Mouse (Mus musculus) lung, postnatal 14 days (tissue): ENCODE results near the gene Tmx1.

Source experiments
- DNase-seq: peaks from one replicate; pipeline ENCODE4 v3.0.0; 2021

The Tmx1 gene

DNA sequence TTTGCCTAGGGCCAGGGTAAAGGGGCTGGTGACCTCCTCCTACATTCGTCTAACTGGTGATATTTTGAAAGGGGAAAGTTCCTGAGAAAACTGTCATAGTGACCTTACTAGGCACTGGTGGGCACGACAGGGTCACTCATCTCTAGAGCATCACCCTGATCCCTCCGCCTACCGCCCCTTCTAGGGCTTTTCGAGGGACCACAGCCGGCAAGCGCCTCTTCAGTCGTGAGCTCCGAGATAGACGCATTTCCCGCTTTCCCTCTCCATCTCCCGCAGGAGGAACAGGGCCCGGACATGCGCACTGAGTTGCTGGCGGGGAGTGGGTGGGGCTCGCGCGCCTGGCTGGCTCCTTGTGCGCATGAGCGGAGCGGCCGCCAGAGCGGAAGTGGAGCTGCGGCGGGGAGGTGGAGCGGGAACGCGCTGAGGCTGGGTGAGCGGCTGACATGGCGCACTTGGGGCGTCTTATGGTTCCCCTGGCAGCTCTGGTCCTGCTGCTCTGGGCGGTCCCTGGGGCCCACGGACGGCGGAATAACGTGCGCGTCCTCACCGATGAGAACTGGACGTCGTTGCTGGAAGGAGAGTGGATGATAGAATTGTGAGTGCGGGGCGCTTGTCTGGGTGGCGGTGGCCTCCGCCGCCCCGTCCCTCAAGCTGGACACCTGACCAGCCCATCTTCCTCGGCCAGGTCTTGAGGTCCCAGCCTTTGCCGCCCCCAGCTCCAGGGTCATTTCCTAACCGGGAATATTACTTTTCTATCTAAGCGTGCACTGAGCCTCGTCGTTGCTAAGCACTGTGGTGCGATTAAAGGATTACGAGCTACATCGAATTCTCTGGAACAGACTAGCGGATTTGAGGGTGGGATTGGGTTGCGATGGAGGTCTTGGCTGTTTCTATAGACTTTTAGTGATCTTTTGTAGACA lies at the start of gene Tmx1:
TSS of gene Tmx1 (plus strand) at position 370 of the 920 bp plus-strand sequence.
- DNase-seq, result peak; percentile 98

- DNase-seq, result no peak
These were observed 48.6 kb upstream of the Tmx1 start for GRCm38 (mm10) chr12:70404327-70404726.

DNA sequence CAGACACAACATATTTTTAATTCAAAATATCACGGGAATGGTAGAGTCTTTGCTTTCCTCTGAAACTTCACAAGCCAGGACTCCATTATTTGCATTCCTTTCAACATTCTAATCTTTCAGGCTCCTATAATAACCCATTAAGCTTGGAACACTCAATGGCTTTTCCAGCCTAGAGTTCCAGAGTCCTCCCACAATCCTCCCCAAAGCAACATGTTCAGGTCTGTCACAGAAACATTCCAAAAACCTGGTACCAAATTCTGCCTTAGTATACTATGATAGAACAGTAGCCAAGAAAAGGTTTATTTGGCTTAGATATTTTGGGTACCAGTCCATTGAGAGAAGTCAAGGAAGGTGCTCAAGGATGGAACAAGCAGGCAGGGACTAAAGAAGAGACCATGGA lies 44.5 kb upstream of the Tmx1 start:
- no peak for DNase-seq

DNA sequence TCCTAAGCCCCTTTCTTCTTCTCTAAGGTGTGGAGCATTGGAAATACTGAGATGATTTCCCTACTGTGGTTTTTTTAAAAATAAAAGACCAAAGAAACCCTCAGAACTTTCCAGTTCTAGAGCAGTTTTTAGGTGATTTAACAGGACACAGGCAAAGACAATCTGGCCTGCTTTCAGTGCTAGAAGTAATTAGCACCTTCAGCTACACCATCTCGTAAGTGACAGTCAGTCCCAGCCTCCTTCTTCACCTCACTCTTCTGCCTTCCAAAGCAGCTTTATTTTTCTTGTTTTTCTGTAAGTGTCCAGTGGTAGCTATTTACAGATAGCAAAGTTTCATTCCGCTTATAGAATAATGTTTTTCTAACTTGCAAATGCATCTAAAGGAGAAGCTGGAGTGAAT lies 43.3 kb upstream of the Tmx1 start:
- DNase-seq, result no peak

DNA sequence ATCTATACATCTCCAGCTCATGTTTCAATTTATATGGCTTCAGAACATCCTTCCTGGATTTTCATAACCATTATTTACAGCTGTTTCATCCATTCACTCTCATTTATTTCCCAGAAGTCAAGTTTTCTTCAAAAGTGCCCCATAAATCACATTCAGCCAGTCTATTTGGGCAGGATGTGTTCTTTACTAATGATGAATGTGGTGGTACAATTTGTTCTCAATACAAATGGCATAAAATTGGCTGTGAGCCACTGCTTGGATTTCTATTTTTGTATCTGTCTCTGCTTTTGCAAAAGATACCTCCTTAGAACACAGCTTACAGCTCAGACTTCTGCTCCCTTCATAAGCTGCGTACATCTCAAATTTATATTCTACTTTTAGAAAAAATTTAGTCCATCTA lies 32.7 kb upstream of the Tmx1 start:
- peak; percentile 20 for DNase-seq

GRCm38 (mm10) chr12:70421028-70421427 lies 31.9 kb upstream of the Tmx1 start:
- DNase-seq, result no peak

DNA sequence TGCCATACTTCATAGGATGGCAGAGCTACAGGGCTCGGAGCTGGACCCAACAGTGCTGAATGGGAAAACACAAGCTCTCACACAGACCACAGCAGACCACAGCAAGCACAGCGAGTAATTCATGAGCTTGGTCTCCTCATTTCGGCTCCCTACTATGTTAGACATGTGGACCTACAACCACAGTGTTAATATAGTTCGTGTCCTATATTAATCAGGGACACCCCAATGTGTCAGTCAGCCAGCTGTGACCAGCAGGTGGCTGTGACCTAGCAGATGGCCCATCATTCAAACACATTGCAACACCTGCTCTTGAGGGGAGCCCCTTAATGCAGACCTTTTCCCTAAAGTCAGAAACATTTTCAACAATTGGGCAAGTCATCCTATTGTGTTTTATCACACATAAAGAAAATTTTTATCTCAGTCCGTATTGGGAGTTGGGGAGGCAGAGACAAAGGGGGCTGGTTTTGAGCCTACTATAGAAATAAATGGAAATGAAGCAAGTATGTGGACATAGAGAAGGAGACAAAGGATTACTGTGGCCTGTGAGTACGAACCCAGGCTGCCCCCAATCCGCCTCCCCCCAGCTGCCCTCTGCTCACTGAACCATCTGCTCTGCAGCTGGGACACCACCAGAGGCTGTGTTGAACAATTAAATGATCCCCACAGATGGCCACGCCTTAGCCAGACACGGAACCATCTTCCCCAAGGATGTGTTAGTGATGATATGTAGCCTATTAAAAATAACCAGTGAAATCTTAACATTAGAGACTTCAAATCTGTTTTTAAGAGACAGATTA lies 30.4 kb upstream of the Tmx1 start:
- no peak for DNase-seq

DNA sequence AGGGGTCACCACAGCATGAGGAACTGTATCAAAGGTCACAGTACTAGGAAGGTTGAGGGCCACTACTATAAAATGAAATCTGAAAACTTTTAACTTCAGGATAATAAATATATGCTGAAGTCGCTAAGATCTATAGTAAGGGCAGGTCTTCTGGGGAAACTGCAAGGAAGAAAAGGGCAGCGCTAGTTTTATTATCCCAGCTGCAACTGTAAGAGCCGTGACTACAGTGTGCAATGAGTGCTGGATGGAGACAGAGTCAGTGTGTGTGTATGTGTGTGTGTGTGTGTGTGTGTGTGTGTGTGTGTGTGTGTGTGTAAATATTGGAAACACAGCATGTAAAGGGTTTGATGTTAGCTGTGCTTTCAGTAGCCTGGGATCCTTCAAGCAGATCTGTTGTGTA lies 25.0 kb upstream of the Tmx1 start:
- no peak for DNase-seq

DNA sequence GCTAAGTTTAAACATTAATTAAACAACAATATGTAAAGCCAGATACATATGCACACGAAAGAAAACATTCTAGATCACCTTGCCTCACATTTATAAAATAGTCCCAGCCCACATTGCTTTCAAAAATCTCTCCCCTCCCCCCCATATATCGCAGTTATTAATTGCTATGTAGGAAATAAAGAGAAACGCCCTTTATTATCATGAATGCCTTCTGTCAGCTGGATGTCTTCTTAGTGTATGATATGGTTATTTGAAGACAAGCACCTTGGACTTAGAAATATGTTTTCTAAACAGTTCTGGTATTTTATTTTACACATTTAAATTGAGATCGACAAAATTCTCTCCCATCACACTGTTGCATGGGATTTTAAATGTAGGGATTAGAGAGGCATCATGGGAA lies 23.3 kb upstream of the Tmx1 start:
- DNase-seq, result no peak

GRCm38 (mm10) chr12:70430307-70430950 lies 22.5 kb upstream of the Tmx1 start:
- DNase-seq, result peak; percentile 65

DNA sequence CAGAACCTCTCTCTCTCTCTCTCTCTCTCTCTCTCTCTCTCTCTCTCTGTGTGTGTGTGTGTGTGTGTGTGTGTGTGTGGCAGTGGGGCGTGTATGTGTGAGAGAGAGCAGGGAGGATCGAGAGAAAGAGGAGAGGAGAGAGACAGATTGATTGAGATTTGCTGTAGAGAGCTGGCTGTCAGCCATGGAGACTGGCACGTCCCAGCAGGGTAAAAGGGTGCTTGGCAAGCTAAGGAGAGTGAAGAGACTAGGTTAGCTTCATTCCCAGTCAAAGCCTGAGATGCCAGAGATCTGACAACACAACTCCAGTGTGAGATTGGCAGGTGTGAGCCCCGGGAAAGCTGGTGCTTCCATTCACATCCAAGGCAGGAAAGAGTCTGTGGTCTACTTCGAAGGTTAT lies 21.5 kb upstream of the Tmx1 start:
- no peak for DNase-seq

DNA sequence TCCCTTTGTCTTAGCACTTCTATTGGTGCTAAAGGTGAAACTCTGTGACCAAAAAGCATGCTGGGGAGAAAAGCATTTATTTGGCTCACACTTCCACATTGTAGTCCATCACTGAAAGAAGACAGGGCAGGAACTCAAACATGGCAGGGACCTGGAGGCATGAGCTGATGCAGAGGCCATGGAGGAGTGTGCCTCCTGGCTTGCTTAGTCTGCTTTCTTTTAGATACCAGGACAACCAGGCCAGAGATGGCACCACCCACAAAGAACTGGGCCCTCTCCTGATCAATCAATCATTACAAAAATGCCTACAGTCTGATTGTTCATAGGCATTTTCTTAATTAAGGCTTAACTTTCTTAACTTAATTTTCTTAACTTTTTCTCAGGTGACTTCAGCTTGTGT lies 2.9 kb upstream of the Tmx1 start:
- no peak for DNase-seq

DNA sequence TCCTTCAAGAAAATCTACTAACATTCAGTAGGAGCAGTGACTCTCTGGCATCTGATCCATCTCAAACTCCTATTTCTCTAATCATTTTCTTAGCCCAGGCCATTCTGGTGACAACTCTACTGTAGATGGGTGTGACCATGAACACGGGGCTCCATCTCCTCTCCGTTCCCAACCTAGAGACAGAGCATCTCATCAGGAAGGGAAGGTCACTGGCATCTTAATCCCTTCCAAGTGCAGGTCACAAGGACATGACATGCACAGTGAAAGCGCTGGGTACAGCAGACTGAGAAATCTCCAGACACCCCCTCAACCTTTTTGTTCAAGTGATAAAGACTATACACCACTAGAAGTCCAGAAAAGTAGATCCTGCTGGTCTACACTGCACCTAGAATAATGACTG lies 1.4 kb upstream of the Tmx1 start:
- DNase-seq, result no peak

GRCm38 (mm10) chr12:70452143-70452542 lies 752 bp upstream of the Tmx1 start:
- DNase-seq, result no peak

DNA sequence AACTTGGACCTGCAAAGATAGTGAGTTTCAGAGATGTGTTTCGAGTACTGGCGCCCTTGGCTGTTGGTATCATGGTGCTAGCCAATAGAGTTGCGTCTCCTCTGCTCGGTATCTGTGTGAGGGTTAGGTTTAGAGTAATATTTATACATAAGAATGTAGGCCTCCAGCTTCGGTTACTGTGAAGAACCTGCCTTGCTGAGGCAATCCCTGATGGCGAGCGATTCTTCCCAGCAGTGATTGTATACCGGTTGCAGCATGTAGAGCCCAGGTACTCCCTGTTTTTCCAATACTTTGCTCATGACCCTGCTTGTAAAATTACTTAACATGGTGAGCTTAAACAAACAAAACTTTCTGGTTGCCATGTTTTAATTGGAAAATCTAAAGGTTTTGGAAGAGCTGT lies 2.3 kb downstream of the Tmx1 start:
- DNase-seq, result no peak

DNA sequence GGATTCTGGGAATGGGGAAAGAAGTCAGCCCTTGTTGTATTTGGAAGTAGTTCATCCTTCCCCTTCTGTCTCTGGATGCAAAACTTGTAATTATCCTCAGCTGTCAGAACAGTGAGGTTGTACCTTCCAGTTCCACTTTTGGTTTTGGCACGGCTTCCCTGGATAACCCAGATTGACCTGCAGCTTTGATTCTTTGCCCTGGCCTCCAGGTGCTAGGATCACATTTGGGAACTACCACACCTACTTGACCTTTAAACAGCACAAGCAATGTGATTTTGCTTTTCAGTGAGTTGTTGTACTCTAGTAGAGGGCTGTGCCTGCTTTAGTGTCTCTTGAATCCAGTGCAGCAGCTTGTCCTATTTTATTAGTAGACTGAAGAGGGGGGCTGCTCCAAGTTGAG lies 6.7 kb downstream of the Tmx1 start:
- DNase-seq, result no peak

GRCm38 (mm10) chr12:70464016-70464415 lies 11.1 kb downstream of the Tmx1 start:
- no peak for DNase-seq

- no peak for DNase-seq
These were observed 22.4 kb downstream of the Tmx1 start for GRCm38 (mm10) chr12:70475336-70475735.

DNA sequence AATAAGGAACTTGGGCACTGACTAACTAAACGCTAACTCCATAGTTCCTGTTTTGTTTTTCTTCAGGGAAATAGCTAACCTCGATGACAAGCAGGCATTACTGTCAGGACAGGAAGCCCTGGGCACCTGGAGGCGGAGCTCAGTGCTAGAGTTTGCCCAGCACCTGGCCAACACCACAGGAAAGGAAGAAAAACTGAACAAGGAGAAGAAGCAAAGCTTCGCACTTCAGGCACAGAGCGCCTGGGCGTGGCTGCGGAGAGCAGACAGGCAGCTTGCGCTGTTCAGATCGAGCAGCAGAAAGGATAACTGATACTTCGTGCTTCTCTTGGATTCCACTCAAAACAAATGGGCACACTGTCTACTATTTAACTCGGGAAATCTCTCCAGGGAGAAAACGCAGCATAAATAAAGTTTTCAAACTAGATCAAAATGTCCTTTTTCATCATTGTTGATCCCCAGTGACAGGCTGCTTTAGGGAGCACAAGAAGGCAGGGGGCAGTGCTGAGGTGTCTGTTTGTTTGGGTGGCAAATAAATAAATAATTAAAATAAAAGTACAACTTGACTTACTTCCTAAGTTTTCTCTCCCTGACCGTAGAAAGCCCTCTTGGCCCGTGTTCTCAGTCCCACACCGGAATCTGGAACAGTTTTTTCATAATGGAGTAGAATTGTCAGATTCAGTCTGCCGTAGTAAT lies 24.1 kb downstream of the Tmx1 start:
- DNase-seq, result no peak

- peak; percentile 42 for DNase-seq
These were observed 24.8 kb downstream of the Tmx1 start for GRCm38 (mm10) chr12:70477593-70478287.

DNA sequence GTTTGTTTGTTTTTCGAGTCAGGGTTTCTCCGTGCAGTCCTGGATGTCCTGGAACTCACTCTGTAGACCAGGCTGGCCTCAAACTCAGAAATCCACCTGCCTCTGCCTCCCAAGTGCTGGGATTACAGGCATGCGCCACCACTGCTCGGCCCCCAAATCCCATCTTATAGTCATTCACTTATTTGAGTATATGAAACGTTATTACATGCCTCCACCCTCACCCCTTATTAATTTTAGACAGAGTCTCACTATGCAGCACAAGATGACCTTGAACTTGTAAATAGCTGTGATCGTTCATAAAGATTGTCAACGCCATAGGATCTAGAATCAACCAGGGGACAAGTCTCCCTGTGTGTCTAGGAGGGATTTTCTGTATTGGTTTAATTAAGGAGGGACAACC lies 33.1 kb downstream of the Tmx1 start:
- DNase-seq, result no peak
